8 mouse cellular contexts compared by ENCODE assay signal in the genomic region with DNA sequence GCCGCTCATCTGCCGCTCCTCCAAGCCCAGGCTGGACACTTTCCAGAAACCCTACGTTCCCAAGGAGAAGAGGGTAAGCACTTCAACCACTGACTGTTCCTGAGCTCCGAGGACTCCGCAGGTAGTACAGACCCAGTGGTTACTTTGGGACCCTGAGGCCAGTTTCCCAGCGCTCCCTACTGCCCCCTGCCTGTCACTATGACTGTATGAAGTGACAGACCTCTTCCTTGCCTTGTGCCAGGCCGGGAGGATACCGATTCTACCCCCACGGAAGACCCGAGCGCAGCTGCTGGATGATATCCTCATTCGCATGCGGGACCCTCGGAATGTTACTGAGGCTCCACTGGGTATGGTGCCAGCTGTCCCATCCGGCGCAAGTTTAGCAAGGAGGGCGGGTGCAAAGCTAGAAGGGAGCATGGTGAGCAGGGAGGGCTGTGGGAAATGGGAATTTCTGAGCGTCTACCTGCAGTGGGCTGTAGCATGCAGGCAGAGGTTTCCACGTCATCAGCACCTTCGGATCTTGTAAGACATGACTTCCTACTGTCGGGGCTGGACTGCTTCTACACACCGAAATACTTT. TPM values are rescaled to one million over a fixed set of nuclear protein-coding genes. Genes with fewer than 3 reads are reported as not detected.
DNase-seq lines count a peak whose midpoint lies in the region; ATAC-seq and TF ChIP-seq lines count a peak whose summit lies in the region.

No protein-coding gene starts in this region.

- ATAC-seq in embryonic facial prominence, embryonic 12.5 days (ENCODE audit: insufficient number of reproducible peaks, insufficient read depth, low FRiP score, low TSS enrichment): peak; percentile 44; the same call in 1 of the 2 replicates
- peak; percentile 57; the same call in 1 of the 2 replicates for ATAC-seq in heart, postnatal 0 days (ENCODE audit: insufficient read depth, low read depth)
- 0 out of 2 replicates have a peak, but pooled peaks have one; percentile 25 for ATAC-seq in lung, embryonic 15.5 days (ENCODE audit: borderline replicate concordance, extremely low read depth, low FRiP score, low TSS enrichment)

- 9% methylated on average over 22 of the region's 22 CpGs for WGBS in embryonic facial prominence, embryonic 12.5 days
- WGBS in heart, postnatal 0 days: 6% methylated on average over 22 of the region's 22 CpGs
- 5% methylated on average over 22 of the region's 22 CpGs for WGBS in lung, embryonic 15.5 days

- H3K36me3 ChIP-seq in E14TG2a.4 (ENCODE audit: insufficient read depth, low read length): peaks cover 20% of the 10 kb centered on the region
- peaks cover 8% of the 10 kb centered on the region for H3K36me3 ChIP-seq in embryonic facial prominence, embryonic 12.5 days
- peaks cover 9% of the 10 kb centered on the region; the same call in 1 of the 2 replicates for H3K36me3 ChIP-seq in heart, postnatal 0 days (replicated peaks; ENCODE audit: control insufficient read depth, insufficient read depth, low read length)
- no peaks in the 10 kb centered on the region for H3K36me3 ChIP-seq in lung, embryonic 15.5 days

- peak overlapping the region; percentile 79 for H3K4me3 ChIP-seq in E14TG2a.4 (replicated peaks; ENCODE audit: low read length)
- peak overlapping the region; percentile 37 for H3K4me3 ChIP-seq in embryonic facial prominence, embryonic 12.5 days
- peak overlapping the region; percentile 45 for H3K4me3 ChIP-seq in heart, postnatal 0 days (ENCODE audit: low read depth, low read length)
- H3K4me3 ChIP-seq in lung, embryonic 15.5 days: peak overlapping the region; percentile 34

- H3K9ac ChIP-seq in embryonic facial prominence, embryonic 12.5 days: peak overlapping the region; percentile 55
- peak overlapping the region; percentile 50 for H3K9ac ChIP-seq in heart, postnatal 0 days (replicated peaks; ENCODE audit: low read depth, low read length)
- peak overlapping the region; percentile 23 for H3K9ac ChIP-seq in lung, embryonic 15.5 days

- peaks cover 59% of the 10 kb centered on the region for H3K27me3 ChIP-seq in E14TG2a.4 (ENCODE audit: insufficient read depth, low read length)
- H3K27me3 ChIP-seq in embryonic facial prominence, embryonic 12.5 days: peaks cover 35% of the 10 kb centered on the region
- 0 out of 2 replicates have a peak, but pooled peaks cover 5% of the 10 kb centered on the region for H3K27me3 ChIP-seq in heart, postnatal 0 days (ENCODE audit: control insufficient read depth, insufficient read depth, low read length)
- peaks cover 7% of the 10 kb centered on the region; the same call in 1 of the 2 replicates for H3K27me3 ChIP-seq in lung, embryonic 15.5 days

- H3K9me3 ChIP-seq in E14TG2a.4 (ENCODE audit: low read length): no peaks in the 10 kb centered on the region
- H3K9me3 ChIP-seq in embryonic facial prominence, embryonic 12.5 days: no peaks in the 10 kb centered on the region
- no peaks in the 10 kb centered on the region for H3K9me3 ChIP-seq in heart, postnatal 0 days (replicated peaks; ENCODE audit: control insufficient read depth, low read length)
- H3K9me3 ChIP-seq in lung, embryonic 15.5 days: no peaks in the 10 kb centered on the region

- TF ChIP-seq CTCF in E14TG2a.4 (conservative IDR thresholded peaks at IDR 0.05; ENCODE audit: low read length): peak; percentile 80
- TF ChIP-seq CTCF in heart, postnatal 0 days (IDR thresholded peaks at IDR 0.05; ENCODE audit: low read depth): peak; percentile 55

- no peak for TF ChIP-seq EP300 in heart, postnatal 0 days (IDR thresholded peaks at IDR 0.05; ENCODE audit: low read depth)

- H3K4me2 ChIP-seq in embryonic facial prominence, embryonic 12.5 days (replicated peaks): peak overlapping the region; percentile 77
- peak overlapping the region; percentile 79 for H3K4me2 ChIP-seq in heart, postnatal 0 days (ENCODE audit: low read depth, low read length)
- peak overlapping the region; percentile 79 for H3K4me2 ChIP-seq in lung, embryonic 15.5 days

- peak; percentile 80 for DNase-seq in adrenal gland, postnatal 10 days
- DNase-seq in heart, postnatal 0 days (ENCODE audit: low spot score): peak; percentile 13
- peak; percentile 48 to 59 for DNase-seq in kidney, postnatal 25 days
- peak; percentile 31 for DNase-seq in ovary, postnatal 36 days (ENCODE audit: low spot score)
- DNase-seq in frontal cortex, postnatal 14 days (ENCODE audit: low spot score in 2 of 2): no peak

- H3K27ac ChIP-seq in embryonic facial prominence, embryonic 12.5 days: no peak overlapping the region
- no peak overlapping the region for H3K27ac ChIP-seq in heart, postnatal 0 days (ENCODE audit: low read depth)
- H3K27ac ChIP-seq in lung, embryonic 15.5 days: no peak overlapping the region

- H3K4me1 ChIP-seq in E14TG2a.4 (replicated peaks; ENCODE audit: low read depth, low read length): peaks cover 17% of the 10 kb centered on the region
- H3K4me1 ChIP-seq in embryonic facial prominence, embryonic 12.5 days: peaks cover 16% of the 10 kb centered on the region
- H3K4me1 ChIP-seq in heart, postnatal 0 days (ENCODE audit: control insufficient read depth, insufficient read depth): 0 out of 2 replicates have a peak, but pooled peaks cover 10% of the 10 kb centered on the region
- peaks cover 25% of the 10 kb centered on the region for H3K4me1 ChIP-seq in lung, embryonic 15.5 days

RNA-seq across cellular contexts. Expression of a gene that starts 53.6 kb away (rescaled TPM):
- 100 to 1,000 TPM; 118 to 135 TPM for total RNA-seq in adrenal gland, postnatal 10 days (2021)
- polyA plus RNA-seq in embryonic facial prominence, embryonic 12.5 days (2016; fragmentation: Nextera tagmentation; extraction: Ambion mirVana): 334 and 345 TPM in 2 replicates
- 57.2 and 79.1 TPM in 2 replicates for total RNA-seq in heart, postnatal 0 days (2014; rRNA removed; ENCODE audit: low replicate concordance)
- polyA plus RNA-seq in heart, postnatal 0 days (2015; fragmentation: Nextera tagmentation; extraction: Ambion mirVana): 146 and 155 TPM in 2 replicates
- polyA plus RNA-seq in lung, embryonic 15.5 days (2015; fragmentation: Nextera tagmentation; extraction: Ambion mirVana): 400 and 403 TPM in 2 replicates

RNA-seq across cellular contexts. Expression of a gene that starts 57.9 kb away (rescaled TPM):
- total RNA-seq in adrenal gland, postnatal 10 days (2021): 1 to 10 TPM; 2.5 to 2.6 TPM
- 0.20 and 0.43 TPM in 2 replicates for polyA plus RNA-seq in embryonic facial prominence, embryonic 12.5 days (2016; fragmentation: Nextera tagmentation; extraction: Ambion mirVana)
- 1.9 TPM in 1 of 2 replicates, not detected in the other for total RNA-seq in heart, postnatal 0 days (2014; rRNA removed; ENCODE audit: low replicate concordance)
- 0.04 and 0.08 TPM in 2 replicates for polyA plus RNA-seq in heart, postnatal 0 days (2015; fragmentation: Nextera tagmentation; extraction: Ambion mirVana)
- polyA plus RNA-seq in lung, embryonic 15.5 days (2015; fragmentation: Nextera tagmentation; extraction: Ambion mirVana): 0.26 and 0.36 TPM in 2 replicates

Comparison
In these comparisons a context has a peak if more than half of its experiments do, and no peak if none do; other contexts are left out.
1. DNase-seq: peak in adrenal gland, postnatal 10 days (single experiment), heart, postnatal 0 days (single experiment), kidney, postnatal 25 days (2 of 2) and ovary, postnatal 36 days (single experiment); none in frontal cortex, postnatal 14 days (0 of 2).
2. Peak in every context shown above with its lines, with median percentiles within 50 percentile points of each other: H3K4me3 ChIP-seq, ATAC-seq, H3K4me2 ChIP-seq and H3K9ac ChIP-seq.